Mouse (Mus musculus): Measurements from ENCODE around the gene Itgal.

GRCm38 (mm10) chr7:127355796-127356195 is 59.7 kb downstream of the Itgal start:
- TF ChIP-seq POLR2A (IDR thresholded peaks at IDR 0.05; ENCODE audit: borderline replicate concordance, extremely low read depth, insufficient read depth, insufficient read length, poor library complexity, severe bottlenecking) (no peak), CTCF (IDR thresholded peaks at IDR 0.05; ENCODE audit: borderline replicate concordance, extremely low read depth, insufficient read depth, insufficient read length) (no peak)
